In the genomic region with DNA sequence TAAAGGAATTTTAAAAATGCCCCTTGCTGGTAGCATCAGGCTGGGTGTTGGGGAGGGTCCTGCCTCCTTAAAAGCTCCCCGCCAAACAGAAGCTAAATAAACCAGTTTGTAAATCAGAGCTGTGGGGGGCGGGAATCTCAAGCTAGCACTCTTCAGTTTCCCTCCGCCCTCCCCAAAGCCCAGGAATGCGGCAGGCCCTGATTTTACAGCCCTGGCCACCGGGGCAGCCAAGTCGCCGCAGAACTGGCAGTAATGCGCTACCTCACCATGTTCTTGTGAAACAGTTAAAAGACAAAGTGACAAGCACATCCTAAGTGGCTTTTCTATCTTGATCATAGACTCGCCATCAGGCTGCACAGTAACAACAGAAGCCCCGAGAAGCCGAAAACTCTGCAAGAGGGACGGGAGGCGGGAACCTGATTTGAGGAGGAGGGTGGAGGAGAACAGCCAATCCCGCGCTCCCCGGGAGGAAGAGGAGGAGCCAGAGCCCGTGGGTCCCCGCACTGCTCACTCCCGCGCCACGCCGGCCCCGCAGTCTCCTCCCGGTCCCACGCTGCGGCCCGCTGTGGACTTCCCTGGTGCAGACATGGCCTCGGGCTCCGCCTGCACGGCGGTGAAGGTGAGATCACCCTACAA, we compare ENCODE assay signal across 9 mouse cellular contexts. TPM values are rescaled to one million over a fixed set of nuclear protein-coding genes. Genes with fewer than 3 reads are reported as not detected.
DNase-seq lines count a peak whose midpoint lies in the region; ATAC-seq and TF ChIP-seq lines count a peak whose summit lies in the region.
"Had no signal": no experiment of that assay in that cellular context is flagged by ENCODE, and none has a peak within 500 bp of the region (broad histone marks: within the 10 kb centered on the region; RNA-seq: fewer than 3 reads in every experiment).

A gene (plus strand): TSS at position 217 of the 636 bp plus-strand sequence.

- TF ChIP-seq POLR2A in small intestine, adult 2 months (IDR thresholded peaks at IDR 0.05; ENCODE audit: low read depth, low read length), result no peak

- H3K36me3 ChIP-seq in erythroblast, embryonic 14.5 days (ENCODE audit: control insufficient read depth), result no peaks in the 10 kb centered on the region
- no peaks in the 10 kb centered on the region for H3K36me3 ChIP-seq in midbrain, embryonic 11.5 days (ENCODE audit: control insufficient read depth, insufficient read depth, low read length)
- H3K36me3 ChIP-seq in small intestine, adult 2 months (ENCODE audit: control insufficient read depth, insufficient read depth, low read length), result no peaks in the 10 kb centered on the region

- peaks cover 18% of the 10 kb centered on the region for H3K4me1 ChIP-seq in erythroblast, embryonic 14.5 days (ENCODE audit: control insufficient read depth)
- H3K4me1 ChIP-seq in midbrain, embryonic 11.5 days (ENCODE audit: control insufficient read depth, insufficient read depth, low read length), result peaks cover 3% of the 10 kb centered on the region; the same call in 1 of the 2 replicates
- H3K4me1 ChIP-seq in small intestine, adult 2 months (ENCODE audit: control insufficient read depth, insufficient read depth, insufficient read length, low read length), result peaks cover 8% of the 10 kb centered on the region; the same call in 1 of the 2 replicates

- intact Hi-C loops in left cerebral cortex, postnatal 4 days (cut with DNase I), result no loop called here

- ATAC-seq in erythroblast, adult 5-6 weeks (replicated peaks; ENCODE audit: low FRiP score, poor library complexity, severe bottlenecking), result no peak; the same call in 1 of the 2 replicates
- ATAC-seq in midbrain, embryonic 11.5 days (ENCODE audit: low FRiP score), result peak; percentile 95

- peak within 1 kb of the TSS; percentile 90 for H3K9ac ChIP-seq in midbrain, embryonic 11.5 days (ENCODE audit: low read length)

- peaks cover 11% of the 10 kb centered on the region for H3K27me3 ChIP-seq in erythroblast, embryonic 14.5 days (ENCODE audit: control insufficient read depth)
- H3K27me3 ChIP-seq in midbrain, embryonic 11.5 days (ENCODE audit: control insufficient read depth, insufficient read depth, low read length), result no peaks in the 10 kb centered on the region
- H3K27me3 ChIP-seq in small intestine, adult 2 months (ENCODE audit: control insufficient read depth, insufficient read depth, low read length), result no peaks in the 10 kb centered on the region
- H3K27me3 ChIP-seq: CH12.LX had no signal

- TF ChIP-seq CTCF in small intestine, adult 2 months (IDR thresholded peaks at IDR 0.05; ENCODE audit: extremely low read depth, insufficient read length, insufficient replicate concordance, low read depth, low read length), result no peak

- H3K4me3 ChIP-seq in erythroblast, embryonic 14.5 days (replicated peaks), result peak within 1 kb of the TSS; percentile 74
- H3K4me3 ChIP-seq in midbrain, embryonic 11.5 days (ENCODE audit: low read depth, low read length), result peak within 1 kb of the TSS; percentile 89
- peak within 1 kb of the TSS; percentile 72 for H3K4me3 ChIP-seq in small intestine, adult 2 months (ENCODE audit: low read depth, low read length)

- no peaks in the 10 kb centered on the region for H3K9me3 ChIP-seq in erythroblast, embryonic 14.5 days (ENCODE audit: control insufficient read depth, low read length)
- no peaks in the 10 kb centered on the region for H3K9me3 ChIP-seq in midbrain, embryonic 11.5 days (ENCODE audit: control insufficient read depth, low read length)

- WGBS in midbrain, embryonic 11.5 days, result under 1% methylated on average over 30 of the region's 31 CpGs
- 1% methylated on average over 31 of the region's 31 CpGs for WGBS in small intestine, adult 2 months

- DNase-seq in embryo, embryonic 11.5 days (ENCODE audit: low read depth, low spot score), result peak; percentile 63
- peak; percentile 99 for DNase-seq in heart, adult 11 months
- DNase-seq in kidney, adult 11 months, result peak; percentile 75
- peak; percentile 83 for DNase-seq in left cerebral cortex, postnatal 4 days
- DNase-seq in midbrain, embryonic 11.5 days (ENCODE audit: low spot score, missing footprints), result peak; percentile 97

- peak within 1 kb of the TSS; percentile 78 for H3K4me2 ChIP-seq in midbrain, embryonic 11.5 days

- H3K27ac ChIP-seq in midbrain, embryonic 11.5 days (ENCODE audit: low read depth, low read length), result peak within 1 kb of the TSS; percentile 57; the same call in 1 of the 2 replicates
- peak within 1 kb of the TSS; percentile 22; the same call in 1 of the 2 replicates for H3K27ac ChIP-seq in small intestine, adult 2 months (ENCODE audit: insufficient read depth, low read depth, low read length)

RNA-seq across cellular contexts. Expression of the gene that starts here (rescaled TPM):
- not detected in 2 replicates for polyA plus RNA-seq in erythroblast, embryonic 14.5 days (2012)
- 4.2 and 4.8 TPM in 2 replicates for total RNA-seq in erythroblast, adult 5-6 weeks (2015; ENCODE audit: low replicate concordance)
- total RNA-seq in erythroblast, adult 5-6 weeks (2017; ENCODE audit: low replicate concordance), result 2.6 and 3.2 TPM in 2 replicates
- total RNA-seq in left cerebral cortex, postnatal 4 days (2021), result 10 to 100 TPM; 15.5 to 17.9 TPM
- 91.1 and 96.1 TPM in 2 replicates for polyA plus RNA-seq in midbrain, embryonic 11.5 days (2014; fragmentation: Nextera tagmentation; extraction: Ambion mirVana)
- polyA plus RNA-seq in small intestine, adult 2 months (2012; rRNA removed), result 0.76 and 0.87 TPM in 2 replicates
- total RNA-seq: CH12.LX had no signal

Comparison
In these comparisons a context has a peak if more than half of its experiments do, and no peak if none do; other contexts are left out.
1. RNA of the gene that starts here (polyA plus RNA-seq): 91.1 to 96.1 TPM in midbrain, embryonic 11.5 days; 0.76 to 0.87 TPM in small intestine, adult 2 months and not detected in erythroblast, embryonic 14.5 days; every median in the first group is over 10 times any median in the second.
2. Peak in every context shown above with its lines, with median percentiles within 50 percentile points of each other: H3K4me3 ChIP-seq and DNase-seq.